Mouse (Mus musculus) brain, embryonic 14.5 days (tissue): ENCODE results near the gene Myo5c.

Source experiments
- CTCF ChIP-seq: fragments of 200-500 bp; IDR thresholded peaks from 2 replicates; pipeline ENCODE4 v1.5.1; 2012; ENCODE audit warnings: inconsistent platforms, mild to moderate bottlenecking, moderate library complexity, borderline replicate concordance; ENCODE audit not compliant: insufficient read depth, insufficient read length; ENCODE audit errors: extremely low read depth
- POLR2A ChIP-seq: fragments of 200-500 bp; IDR thresholded peaks from 2 replicates; pipeline ENCODE4 v1.6.1; 2012; ENCODE audit warnings: mild to moderate bottlenecking, inconsistent platforms, borderline replicate concordance; ENCODE audit not compliant: poor library complexity, insufficient read depth, insufficient read length, severe bottlenecking; ENCODE audit errors: extremely low read depth

DNA sequence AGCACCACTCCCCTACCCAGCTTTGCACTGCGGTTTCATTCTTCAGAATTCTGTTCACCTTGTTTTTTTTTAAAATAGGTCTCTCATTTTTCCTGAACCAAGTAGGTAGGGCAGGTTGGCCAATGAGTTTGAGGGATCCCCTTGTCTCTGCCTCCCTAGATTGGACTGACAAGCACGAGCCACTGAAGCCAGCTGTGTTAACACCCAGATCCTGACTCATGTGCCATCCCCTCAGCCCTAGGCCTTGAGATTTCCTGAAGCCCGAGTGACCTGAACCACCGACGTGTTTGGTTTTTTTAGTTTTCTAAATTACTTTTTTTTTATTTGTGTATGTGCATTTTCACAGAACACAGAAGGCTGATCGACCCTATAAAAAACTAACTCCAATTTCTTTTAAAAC is 85.0 kb downstream of the Myo5c start:
- TF ChIP-seq POLR2A (no peak), CTCF (no peak)
